Mouse (Mus musculus): ENCODE results near the gene Mad2l2. TPM values are rescaled to one million over a fixed set of nuclear protein-coding genes. Genes with fewer than 3 reads are reported as not detected.

Gene Mad2l2
- 32.7 and 45.5 TPM in 2 replicates for polyA plus RNA-seq (2012; rRNA removed; ENCODE audit: low replicate concordance)

GRCm38 (mm10) chr4:148130133-148130532 lies at the start of gene Mad2l2:
Gene Mad2l2 (plus strand): TSS chr4:148130384.

GRCm38 (mm10) chr4:148087907-148088527 lies 42.2 kb upstream of the Mad2l2 start, which contains the start of gene Agtrap:
Gene Agtrap (minus strand): TSS chr4:148088031.

GRCm38 (mm10) chr4:148130561-148131413 lies 603 bp downstream of the Mad2l2 start, which contains the start of gene Draxin:
Gene Draxin (minus strand): TSS chr4:148130698.

GRCm38 (mm10) chr4:148151267-148152168 lies 21.3 kb downstream of the Mad2l2 start, which contains the start of gene Fbxo6:
Gene Fbxo6 (minus strand): TSS chr4:148152140.

GRCm38 (mm10) chr4:148160436-148161390 lies 30.5 kb downstream of the Mad2l2 start, which contains the start of the genes Fbxo44 and Fbxo2:
Gene Fbxo44 (minus strand): TSS chr4:148160482.
Gene Fbxo2 (plus strand): TSS chr4:148160621.

Other genes with a start within 250 kb of the Mad2l2 start
- 92.0 and 144 TPM in 2 replicates for gene Mfn2, start 225.7 kb upstream of the Mad2l2 start, polyA plus RNA-seq (2012; rRNA removed; ENCODE audit: low replicate concordance)
- 108 and 128 TPM in 2 replicates for gene Plod1, start 193.6 kb upstream of the Mad2l2 start, polyA plus RNA-seq (2012; rRNA removed; ENCODE audit: low replicate concordance)
- 57.6 and 73.2 TPM in 2 replicates for gene 2510039O18Rik, start 189.5 kb upstream of the Mad2l2 start, polyA plus RNA-seq (2012; rRNA removed; ENCODE audit: low replicate concordance)
- not detected in 2 replicates for gene Nppb, start 144.6 kb upstream of the Mad2l2 start, polyA plus RNA-seq (2012; rRNA removed; ENCODE audit: low replicate concordance)
- gene Nppa, start 129.7 kb upstream of the Mad2l2 start, polyA plus RNA-seq (2012; rRNA removed; ENCODE audit: low replicate concordance): 0.40 TPM in 1 of 2 replicates, not detected in the other
- gene Clcn6, start 91.6 kb upstream of the Mad2l2 start, polyA plus RNA-seq (2012; rRNA removed; ENCODE audit: low replicate concordance): 11.7 and 20.6 TPM in 2 replicates
- gene Mthfr, start 91.3 kb upstream of the Mad2l2 start, polyA plus RNA-seq (2012; rRNA removed; ENCODE audit: low replicate concordance): 38.3 and 42.9 TPM in 2 replicates
- gene Agtrap, start 42.4 kb upstream of the Mad2l2 start, polyA plus RNA-seq (2012; rRNA removed; ENCODE audit: low replicate concordance): 20.5 and 25.4 TPM in 2 replicates
- 0.03 and 0.58 TPM in 2 replicates for gene Draxin, start 314 bp downstream of the Mad2l2 start, polyA plus RNA-seq (2012; rRNA removed; ENCODE audit: low replicate concordance)
- 67.6 and 79.2 TPM in 2 replicates for gene Fbxo6, start 21.8 kb downstream of the Mad2l2 start, polyA plus RNA-seq (2012; rRNA removed; ENCODE audit: low replicate concordance)
- gene Fbxo44, start 30.1 kb downstream of the Mad2l2 start, polyA plus RNA-seq (2012; rRNA removed; ENCODE audit: low replicate concordance): 9.4 and 14.0 TPM in 2 replicates
- 0.49 TPM in 1 of 2 replicates, not detected in the other for gene Fbxo2, start 30.2 kb downstream of the Mad2l2 start, polyA plus RNA-seq (2012; rRNA removed; ENCODE audit: low replicate concordance)
- 0.05 TPM in 1 of 2 replicates, not detected in the other for gene Disp3, start 157.6 kb downstream of the Mad2l2 start, polyA plus RNA-seq (2012; rRNA removed; ENCODE audit: low replicate concordance)